Mouse (Mus musculus) ES-E14 (cell line): ENCODE data around the gene Dab1. TPM values are rescaled to one million over a fixed set of nuclear protein-coding genes. Genes with fewer than 3 reads are reported as not detected.

Source experiments
- DNase-seq: peaks from one replicate; pipeline ENCODE4 v3.0.0-alpha.2; 2013; ENCODE audit warnings: low read depth, low spot score
- H3K27ac ChIP-seq: 2 replicates; pipeline ENCODE4 v1.5.1; 2012; ENCODE audit warnings: low read depth, mild to moderate bottlenecking, low read length, moderate library complexity, mixed read lengths; ENCODE audit not compliant: poor library complexity, insufficient read depth, severe bottlenecking
- H3K36me3 ChIP-seq: 2 replicates; pipeline ENCODE4 v1.6.1; 2012; ENCODE audit warnings: mild to moderate bottlenecking, low read length, moderate library complexity, mixed read lengths; ENCODE audit not compliant: control insufficient read depth, poor library complexity, insufficient read depth, severe bottlenecking
- H3K4me1 ChIP-seq, 2 experiments: fragments of 150-350 bp in 1 of 2; sonication (generic) in 1 of 2; 2 replicates each; pipeline ENCODE4 v1.6.1; 2012; ENCODE audit warnings: low read length in 2 of 2, mild to moderate bottlenecking in 1 of 2, mixed read lengths in 1 of 2; ENCODE audit not compliant: control insufficient read depth in 2 of 2, insufficient read depth in 2 of 2, poor library complexity in 1 of 2
- H3K4me3 ChIP-seq, 2 experiments: fragments of 150-350 bp in 1 of 2; sonication (generic) in 1 of 2; 2 replicates each; pipeline ENCODE4 v1.5.1; 2012; ENCODE audit warnings: low read length in 2 of 2, low read depth in 1 of 2, mild to moderate bottlenecking in 1 of 2, mixed read lengths in 1 of 2; ENCODE audit not compliant: insufficient read depth in 1 of 2, poor library complexity in 1 of 2, severe bottlenecking in 1 of 2
- H3K9ac ChIP-seq: 2 replicates; pipeline ENCODE4 v1.6.1; 2012; ENCODE audit warnings: low read depth, mild to moderate bottlenecking, low read length, mixed read lengths; ENCODE audit not compliant: poor library complexity, insufficient read depth, severe bottlenecking
- H3K9me3 ChIP-seq: fragments of 150-350 bp; sonication (generic); 2 replicates; pipeline ENCODE4 v1.6.1; 2012; ENCODE audit warnings: low read depth, mild to moderate bottlenecking, low read length; ENCODE audit not compliant: control insufficient read depth, insufficient read depth
- CHD2 ChIP-seq: IDR thresholded peaks from 2 replicates; pipeline ENCODE4 v1.6.1; 2014; ENCODE audit warnings: mild to moderate bottlenecking, low read depth, low read length, inconsistent platforms
- HCFC1 ChIP-seq: IDR thresholded peaks from 2 replicates; pipeline ENCODE4 v1.6.1; 2012; ENCODE audit warnings: low read length, inconsistent platforms, borderline replicate concordance; ENCODE audit not compliant: insufficient read depth
- MAFK ChIP-seq: IDR thresholded peaks from 2 replicates; pipeline ENCODE4 v1.6.1; 2014; ENCODE audit warnings: mild to moderate bottlenecking, low read depth, low read length, inconsistent platforms; ENCODE audit not compliant: insufficient read depth
- ZC3H11A ChIP-seq: IDR thresholded peaks from 2 replicates; pipeline ENCODE4 v1.6.1; 2012; ENCODE audit warnings: low read depth, mild to moderate bottlenecking, inconsistent platforms, low read length, borderline replicate concordance
- ZNF384 ChIP-seq: IDR thresholded peaks from 2 replicates; pipeline ENCODE4 v1.6.1; 2012; ENCODE audit warnings: low read depth, low read length, inconsistent platforms
- in situ Hi-C, 2 experiments: fragments of 600-800 bp; cut with MboI; formaldehyde crosslinking; loops; one replicate each; pipeline ENCODE4 v1.15.1; 2025; ENCODE audit warnings: low sequenced_read_pairs in 2 of 2, inconsistent platforms in 1 of 2; ENCODE audit not compliant: unreplicated experiment in 2 of 2
- total RNA-seq: library from RNA; depleted of rRNA; stranded (reverse); fragments of 300-350 nt; gene quantifications from 2 replicates; pipeline ENCODE4 v1.2.3, GENCODE M21; 2012

The Dab1 gene
- total RNA-seq, 1 experiment = 7.9 TPM

DNA sequence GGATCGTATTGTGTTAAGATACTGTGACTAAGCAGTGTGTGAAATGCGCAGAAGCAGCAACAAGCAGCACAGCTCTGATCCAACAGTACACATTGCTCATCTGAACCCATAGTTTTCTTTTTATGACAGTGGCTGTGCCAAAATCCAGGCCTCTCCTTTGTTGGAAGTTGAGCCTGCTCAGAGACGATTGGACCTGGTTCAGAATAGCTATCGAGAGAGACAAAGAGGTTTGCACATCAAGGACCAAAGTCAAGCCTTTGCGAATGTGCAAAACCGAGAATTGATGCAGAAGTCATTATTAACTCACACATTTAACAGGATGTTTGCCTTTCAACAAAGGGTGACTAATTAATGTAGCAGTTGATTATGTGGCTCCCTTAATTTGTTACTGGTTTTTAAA, 1032.6 kb downstream of the Dab1 start:
- Histone ChIP-seq H3K4me1 (peaks cover 0 to 2% of the 10 kb centered on the region in 2 experiments; a peak in 1 of 4 replicates), H3K9me3 (peaks cover 1% of the 10 kb centered on the region; the same call in 1 of the 2 replicates), H3K36me3 (no peaks in the 10 kb centered on the region), H3K27ac (no peak overlapping the region), H3K9ac (no peak overlapping the region), H3K4me3 (no peak overlapping the region)
- TF ChIP-seq ZNF384 (no peak), CHD2 (no peak), ZC3H11A (no peak), MAFK (no peak), HCFC1 (no peak)
- in situ Hi-C loops = loop anchor here in 1 of 2 experiments (25.0 kb wide), 1 partner anchor 236 kb away; the partner anchor contains the start of gene C8a
- DNase-seq = no peak

DNA sequence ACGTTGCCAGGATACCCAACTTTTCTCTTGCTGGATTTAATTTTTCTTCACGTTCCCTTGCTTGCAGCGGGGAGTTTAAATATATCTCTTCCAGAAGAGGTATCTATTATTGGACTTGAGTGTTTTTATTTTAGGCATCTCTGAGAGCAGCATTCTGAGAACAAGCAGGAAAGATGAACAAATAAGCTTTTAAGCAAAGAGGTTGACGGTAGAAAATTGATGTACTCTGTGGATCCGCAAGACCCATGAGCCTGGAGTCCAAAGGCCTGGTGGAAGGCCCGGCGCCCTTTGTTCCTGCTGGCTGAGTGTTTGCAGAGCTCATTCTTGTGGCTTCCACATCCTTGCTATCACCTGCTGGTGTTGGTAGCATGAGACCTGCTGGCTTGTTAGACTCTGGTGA, 1037.6 kb downstream of the Dab1 start:
- TF ChIP-seq HCFC1 (no peak), CHD2 (no peak), ZNF384 (no peak), MAFK (no peak), ZC3H11A (no peak)
- Histone ChIP-seq H3K9ac (no peak overlapping the region), H3K9me3 (no peaks in the 10 kb centered on the region), H3K36me3 (no peaks in the 10 kb centered on the region), H3K4me3 (no peak overlapping the region), H3K27ac (no peak overlapping the region), H3K4me1 (no peaks in the 10 kb centered on the region)
- no peak for DNase-seq
- in situ Hi-C loops = loop anchor here in 1 of 2 experiments (25.0 kb wide), 1 partner anchor 231 kb away; the partner anchor contains the start of gene C8a

DNA sequence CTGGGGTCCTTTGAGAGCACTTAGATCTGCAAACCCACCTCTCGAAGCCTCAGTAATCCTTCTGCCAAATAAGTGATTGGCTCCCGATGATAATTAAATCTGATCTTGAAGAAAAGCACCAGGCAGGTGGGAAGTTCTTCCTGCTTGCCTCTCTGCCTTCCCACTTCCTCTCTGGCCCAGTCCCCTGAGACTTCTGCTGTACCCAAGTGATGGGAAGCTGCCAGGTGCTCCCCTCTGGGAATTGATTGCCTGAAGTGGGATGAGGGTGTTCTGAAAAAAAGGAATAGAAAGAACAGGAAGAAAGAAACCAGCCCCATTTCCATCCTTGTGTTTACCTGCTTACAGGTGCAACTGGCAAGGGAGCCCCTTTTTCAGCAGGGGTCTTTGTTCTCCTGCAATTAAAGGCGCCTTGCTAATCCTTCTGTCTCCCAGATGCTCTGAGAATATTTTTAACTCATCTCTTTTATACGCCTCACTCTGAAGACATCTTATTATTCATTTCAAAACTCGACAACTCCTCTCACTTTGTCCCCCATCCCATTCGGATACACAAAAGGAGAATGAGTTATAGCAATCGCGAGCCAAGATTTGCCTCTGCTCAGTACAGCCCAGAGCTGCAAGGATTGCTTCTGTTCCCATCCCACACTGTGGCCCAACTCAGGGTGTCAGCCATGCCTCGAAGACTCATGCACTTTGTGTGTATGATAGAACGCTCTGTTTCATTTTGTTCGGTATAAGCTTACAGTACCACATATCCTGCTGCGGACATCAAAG, 1043.9 kb downstream of the Dab1 start:
- TF ChIP-seq ZC3H11A = no peak
- no peak for TF ChIP-seq ZNF384
- TF ChIP-seq MAFK = no peak
- no peak for TF ChIP-seq HCFC1
- no peak for TF ChIP-seq CHD2
- Histone ChIP-seq H3K9ac (no peak overlapping the region), H3K36me3 (no peaks in the 10 kb centered on the region), H3K9me3 (no peaks in the 10 kb centered on the region), H3K27ac (no peak overlapping the region), H3K4me1 (no peaks in the 10 kb centered on the region), H3K4me3 (no peak overlapping the region)
- in situ Hi-C loops = loop anchor here in 1 of 2 experiments (25.0 kb wide), 1 partner anchor 224 kb away; the partner anchor contains the start of gene C8a
- no peak for DNase-seq

DNA sequence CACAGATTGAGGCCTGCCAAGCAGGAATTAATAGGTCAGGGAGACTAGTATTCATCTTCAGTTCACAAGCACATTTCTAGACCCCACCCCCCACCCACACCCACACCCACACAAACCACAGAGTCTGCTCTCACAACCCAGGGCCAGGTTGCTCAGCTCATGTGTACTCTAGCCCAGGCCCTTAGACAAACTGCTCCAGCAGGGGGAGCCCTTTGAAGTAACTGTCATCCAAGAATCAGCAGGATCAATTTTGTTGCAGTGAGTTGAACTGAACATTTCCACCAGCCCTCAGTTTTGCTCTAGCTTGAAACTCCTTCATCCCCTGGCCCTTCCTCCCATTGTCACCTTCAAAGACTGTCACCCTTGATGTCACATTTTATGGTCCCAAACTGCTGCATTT, 1046.4 kb downstream of the Dab1 start:
- H3K4me3 ChIP-seq = no peak overlapping the region
- H3K9me3 ChIP-seq = no peaks in the 10 kb centered on the region
- in situ Hi-C loops = loop anchor here in 1 of 2 experiments (25.0 kb wide), 1 partner anchor 222 kb away; the partner anchor contains the start of gene C8a
- H3K4me1 ChIP-seq = no peaks in the 10 kb centered on the region
- peak; percentile 51 for DNase-seq
- H3K9ac ChIP-seq = no peak overlapping the region
- H3K36me3 ChIP-seq = no peaks in the 10 kb centered on the region
- H3K27ac ChIP-seq = no peak overlapping the region
- TF ChIP-seq ZC3H11A (no peak), MAFK (no peak)
